Mouse (Mus musculus): ENCODE data around the gene Runx3. TPM values are rescaled to one million over a fixed set of nuclear protein-coding genes. Genes with fewer than 3 reads are reported as not detected.

The Runx3 gene
- polyA plus RNA-seq, 1 experiment from 2014 or later, result not detected

DNA sequence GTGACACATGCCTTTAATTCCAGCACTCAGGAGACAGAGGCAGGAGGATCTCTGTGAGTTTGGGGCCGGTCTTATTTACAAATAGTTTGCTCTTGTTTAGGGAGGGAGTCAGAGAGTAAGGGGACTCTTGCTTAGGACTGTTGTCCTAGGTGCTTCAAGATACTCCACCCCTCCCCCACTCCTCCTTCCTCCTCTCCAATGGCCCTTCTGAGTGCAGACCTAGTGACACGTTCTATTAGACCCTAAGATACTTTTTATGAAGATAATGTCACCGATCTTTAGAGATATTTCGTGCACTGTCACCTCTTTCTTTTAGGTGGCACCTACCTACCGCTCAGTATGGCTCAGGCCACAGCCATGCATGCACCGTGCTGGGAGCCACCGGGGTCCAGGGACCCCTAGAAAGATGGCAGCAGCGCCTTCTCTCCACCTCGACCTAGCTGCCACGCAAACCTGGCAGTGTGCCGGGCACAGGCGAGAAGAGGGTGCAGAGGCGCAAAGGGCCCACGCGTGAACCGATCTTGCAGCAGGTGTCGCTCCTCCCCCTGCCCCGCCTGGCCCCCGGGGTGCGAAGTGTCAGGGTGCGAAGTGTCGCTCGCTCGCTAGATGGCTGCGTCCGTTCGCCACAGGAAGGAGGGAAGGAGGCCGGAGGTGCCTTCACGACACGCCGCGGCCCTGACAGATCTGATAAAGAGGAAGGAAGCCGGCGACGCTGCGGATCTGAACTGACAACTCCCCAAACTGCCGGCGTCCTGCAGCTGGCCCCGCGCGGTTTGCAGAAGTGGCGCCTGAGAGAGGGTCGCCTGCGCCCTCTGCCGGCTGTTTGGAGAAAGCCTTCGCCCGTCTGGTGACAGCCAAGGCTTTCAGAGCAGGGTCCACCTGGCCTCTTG, 85.5 kb downstream of the Runx3 start:
- H3K27me3 ChIP-seq (replicated peaks; ENCODE audit: control insufficient read depth, insufficient read depth, low read length), result peaks cover 12% of the 10 kb centered on the region
- H3K4me3 ChIP-seq (ENCODE audit: low read length), result peak overlapping the region; percentile 41
- H3K9me3 ChIP-seq (ENCODE audit: control insufficient read depth, low read length), result no peaks in the 10 kb centered on the region
- peak overlapping the region; percentile 81 for H3K4me2 ChIP-seq (ENCODE audit: low read length)
- no peak overlapping the region for H3K27ac ChIP-seq (ENCODE audit: low read depth, low read length)
- H3K4me1 ChIP-seq (ENCODE audit: control insufficient read depth, insufficient read depth, low read depth, low read length), result peaks cover 7% of the 10 kb centered on the region
- H3K9ac ChIP-seq (ENCODE audit: low read depth, low read length), result peak overlapping the region; percentile 50
- ATAC-seq, result peak; percentile 54; the same call in 1 of the 2 replicates
- 1% methylated on average over 47 of the region's 47 CpGs for WGBS
- H3K36me3 ChIP-seq (ENCODE audit: control insufficient read depth, insufficient read depth, low read length), result no peaks in the 10 kb centered on the region

DNA sequence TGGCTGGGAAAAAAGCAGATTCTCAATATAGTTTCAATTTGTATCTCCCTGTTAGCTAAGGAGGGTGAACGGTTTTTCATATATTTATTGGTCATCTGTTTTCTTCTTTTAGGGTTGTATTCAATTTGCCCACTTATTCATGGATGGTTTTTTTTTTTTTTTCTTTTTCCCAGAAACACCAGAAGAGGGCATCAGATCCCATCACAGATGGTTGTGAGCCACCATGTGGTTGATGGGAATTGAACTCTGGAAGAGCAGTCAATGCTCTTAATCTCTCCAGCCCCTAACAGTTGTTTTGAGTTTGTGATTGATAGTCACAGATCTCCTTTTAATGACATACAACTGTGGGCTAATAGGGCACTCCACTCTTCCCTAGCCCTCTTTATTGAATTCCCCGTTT, 89.4 kb downstream of the Runx3 start:
- H3K27ac ChIP-seq (ENCODE audit: low read depth, low read length), result no peak overlapping the region
- WGBS, result 75% methylated on average over 2 of the region's 2 CpGs
- H3K4me2 ChIP-seq (ENCODE audit: low read length), result no peak overlapping the region
- H3K4me1 ChIP-seq (ENCODE audit: control insufficient read depth, insufficient read depth, low read depth, low read length), result peaks cover 5% of the 10 kb centered on the region
- H3K9me3 ChIP-seq (ENCODE audit: control insufficient read depth, low read length), result no peaks in the 10 kb centered on the region
- H3K36me3 ChIP-seq (ENCODE audit: control insufficient read depth, insufficient read depth, low read length), result no peaks in the 10 kb centered on the region
- ATAC-seq, result no peak
- H3K27me3 ChIP-seq (replicated peaks; ENCODE audit: control insufficient read depth, insufficient read depth, low read length), result peaks cover 6% of the 10 kb centered on the region
- H3K4me3 ChIP-seq (ENCODE audit: low read length), result no peak overlapping the region
- H3K9ac ChIP-seq (ENCODE audit: low read depth, low read length), result no peak overlapping the region

DNA sequence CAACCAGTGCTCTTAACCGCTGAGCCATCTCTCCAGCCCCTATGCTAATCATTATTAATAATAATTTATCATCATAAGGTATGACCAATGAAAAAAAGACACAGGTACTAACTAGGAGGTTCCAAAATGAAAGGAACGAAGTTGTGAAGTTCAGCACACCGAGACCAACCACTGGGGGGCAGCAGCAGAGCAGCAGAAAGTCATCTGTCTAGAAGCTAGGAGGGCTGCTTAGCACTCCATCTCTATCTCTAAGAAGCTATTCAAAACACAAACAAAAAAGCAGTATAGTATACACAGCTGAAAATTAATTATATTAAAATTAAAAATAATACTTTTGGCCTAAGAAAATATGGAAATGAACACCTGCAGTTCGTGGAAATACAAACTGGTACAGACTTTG, 99.2 kb downstream of the Runx3 start:
- peak; percentile 52; the same call in 1 of the 2 replicates for ATAC-seq
- Histone ChIP-seq H3K27me3 (replicated peaks; ENCODE audit: control insufficient read depth, insufficient read depth, low read length) (no peaks in the 10 kb centered on the region), H3K36me3 (ENCODE audit: control insufficient read depth, insufficient read depth, low read length) (peaks cover 5% of the 10 kb centered on the region), H3K9me3 (ENCODE audit: control insufficient read depth, low read length) (no peaks in the 10 kb centered on the region), H3K4me2 (ENCODE audit: low read length) (no peak overlapping the region), H3K27ac (ENCODE audit: low read depth, low read length) (peak overlapping the region; percentile 40; the same call in 1 of the 2 replicates), H3K4me1 (ENCODE audit: control insufficient read depth, insufficient read depth, low read depth, low read length) (no peaks in the 10 kb centered on the region), H3K9ac (ENCODE audit: low read depth, low read length) (no peak overlapping the region), H3K4me3 (ENCODE audit: low read length) (no peak overlapping the region)
- WGBS, result 50% methylated on average over 4 of the region's 4 CpGs

DNA sequence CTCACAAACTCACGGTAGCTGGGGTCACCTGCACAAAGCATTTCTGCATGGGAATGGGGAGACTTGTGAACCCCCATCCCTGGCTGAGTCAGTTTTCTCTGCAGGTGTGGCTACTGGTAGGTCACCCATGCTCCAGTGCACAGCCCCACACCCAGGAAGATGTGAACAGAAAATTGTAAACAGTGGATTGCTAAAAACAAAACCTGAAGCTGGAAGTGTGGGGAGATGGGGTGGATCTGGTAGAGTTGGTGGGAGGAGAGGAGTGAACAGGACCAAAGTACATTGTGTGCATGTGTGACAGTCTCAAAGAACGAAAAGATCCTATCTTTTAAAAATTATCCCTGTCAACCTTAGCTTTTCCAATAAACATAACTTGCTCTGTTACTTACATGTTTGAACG, 100.2 kb downstream of the Runx3 start:
- H3K4me1 ChIP-seq (ENCODE audit: control insufficient read depth, insufficient read depth, low read depth, low read length), result no peaks in the 10 kb centered on the region
- WGBS, result 85% methylated on average over 3 of the region's 3 CpGs
- H3K9me3 ChIP-seq (ENCODE audit: control insufficient read depth, low read length), result no peaks in the 10 kb centered on the region
- H3K27ac ChIP-seq (ENCODE audit: low read depth, low read length), result no peak overlapping the region
- no peak overlapping the region for H3K9ac ChIP-seq (ENCODE audit: low read depth, low read length)
- H3K36me3 ChIP-seq (ENCODE audit: control insufficient read depth, insufficient read depth, low read length), result peaks cover 5% of the 10 kb centered on the region
- no peak overlapping the region for H3K4me3 ChIP-seq (ENCODE audit: low read length)
- H3K4me2 ChIP-seq (ENCODE audit: low read length), result no peak overlapping the region
- no peak for ATAC-seq
- H3K27me3 ChIP-seq (replicated peaks; ENCODE audit: control insufficient read depth, insufficient read depth, low read length), result no peaks in the 10 kb centered on the region

DNA sequence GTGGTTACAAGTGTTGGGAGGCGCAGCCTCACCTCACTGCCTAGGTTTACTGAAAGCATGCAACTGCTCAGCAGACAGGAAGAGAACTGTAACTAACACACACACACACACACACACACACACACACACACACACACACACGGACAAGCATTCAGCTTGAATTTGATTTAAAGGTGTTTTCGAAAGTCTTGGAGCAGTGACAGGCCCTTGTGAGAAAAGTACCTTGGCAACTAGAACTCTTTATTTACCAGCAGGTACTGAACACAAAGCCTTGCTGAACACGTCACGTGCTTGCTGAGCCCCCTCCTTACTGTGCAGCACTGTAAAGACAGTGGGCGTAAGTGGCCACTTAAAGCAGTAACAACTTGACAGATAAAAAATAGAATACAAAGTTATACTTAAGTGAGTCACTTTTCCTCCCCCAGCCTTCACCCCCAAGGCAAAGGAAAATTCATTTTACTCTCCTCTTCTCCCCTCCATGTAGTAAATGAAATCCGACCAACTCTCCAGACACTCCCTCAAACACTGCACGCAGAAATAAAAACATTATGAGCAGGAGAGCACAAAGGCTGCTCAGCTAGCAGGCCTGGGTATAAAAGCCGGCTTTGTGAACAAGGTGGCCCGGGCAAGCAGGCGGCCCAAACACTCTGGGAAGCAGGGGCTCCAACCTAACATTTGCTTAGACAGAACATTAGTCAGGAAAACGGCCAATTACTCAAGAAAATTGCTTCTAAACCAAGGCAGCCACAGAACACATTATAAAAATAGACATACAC, 101.4 kb downstream of the Runx3 start:
- Histone ChIP-seq H3K4me3 (ENCODE audit: low read length) (no peak overlapping the region), H3K9me3 (ENCODE audit: control insufficient read depth, low read length) (no peaks in the 10 kb centered on the region), H3K27ac (ENCODE audit: low read depth, low read length) (no peak overlapping the region), H3K27me3 (replicated peaks; ENCODE audit: control insufficient read depth, insufficient read depth, low read length) (no peaks in the 10 kb centered on the region), H3K4me2 (ENCODE audit: low read length) (no peak overlapping the region), H3K4me1 (ENCODE audit: control insufficient read depth, insufficient read depth, low read depth, low read length) (no peaks in the 10 kb centered on the region), H3K9ac (ENCODE audit: low read depth, low read length) (no peak overlapping the region), H3K36me3 (ENCODE audit: control insufficient read depth, insufficient read depth, low read length) (peaks cover 5% of the 10 kb centered on the region)
- 82% methylated on average over 12 of the region's 12 CpGs for WGBS
- ATAC-seq, result no peak

DNA sequence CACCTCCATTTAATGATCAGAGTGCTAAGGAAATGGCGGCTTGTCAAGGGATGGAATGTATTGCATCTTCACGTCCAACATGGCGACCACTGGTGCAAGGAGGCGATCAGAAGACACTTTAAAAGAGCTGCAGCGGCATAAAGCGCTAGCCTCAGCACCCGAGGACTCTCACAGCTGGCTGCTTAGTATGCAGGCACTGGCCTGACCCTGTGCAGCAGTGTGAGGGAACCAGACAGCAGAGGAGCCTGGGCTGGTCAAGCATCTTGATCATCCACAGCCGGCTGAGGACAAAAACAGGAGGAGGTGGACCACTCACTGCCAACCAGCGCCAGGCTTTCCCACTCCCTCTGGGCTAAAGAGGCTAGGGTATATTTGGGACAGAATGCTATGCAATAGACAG, 103.4 kb downstream of the Runx3 start:
- no peak for ATAC-seq

DNA sequence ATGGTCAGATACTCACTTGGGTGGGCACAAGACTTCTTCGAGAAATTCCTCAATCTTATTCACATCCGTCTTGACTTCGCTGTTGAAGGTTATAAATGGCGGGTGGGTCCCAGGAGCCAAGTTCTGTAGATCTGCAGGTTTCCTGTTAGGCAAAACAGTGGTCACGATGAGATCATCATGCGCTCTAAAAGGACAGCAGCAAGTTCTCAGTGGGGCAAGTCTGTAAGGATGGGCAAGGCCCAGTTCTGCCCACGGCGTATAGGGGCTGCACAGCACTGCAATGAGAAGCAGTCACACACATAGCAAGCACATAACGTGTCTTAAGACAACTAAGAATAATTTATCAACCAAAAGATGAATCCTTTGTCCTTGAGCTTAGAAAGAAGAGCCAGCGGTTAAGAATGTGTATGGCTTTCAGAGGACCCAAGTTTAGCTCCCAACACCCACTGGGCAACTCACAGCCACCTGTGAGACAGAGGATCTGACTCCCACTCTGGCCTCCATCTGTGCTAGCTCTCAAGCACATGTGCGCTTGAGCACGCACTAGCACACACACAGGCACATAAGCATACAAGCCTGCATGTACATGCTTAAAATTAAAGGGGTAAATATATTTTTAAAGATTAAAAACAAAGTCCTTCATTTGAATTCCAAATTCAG, 105.7 kb downstream of the Runx3 start:
- peaks cover 2% of the 10 kb centered on the region; the same call in 1 of the 2 replicates for H3K4me1 ChIP-seq (ENCODE audit: control insufficient read depth, insufficient read depth, low read depth, low read length)
- H3K4me3 ChIP-seq (ENCODE audit: low read length), result no peak overlapping the region
- WGBS, result 91% methylated on average over 12 of the region's 12 CpGs
- no peaks in the 10 kb centered on the region for H3K9me3 ChIP-seq (ENCODE audit: control insufficient read depth, low read length)
- H3K27me3 ChIP-seq (replicated peaks; ENCODE audit: control insufficient read depth, insufficient read depth, low read length), result no peaks in the 10 kb centered on the region
- no peak overlapping the region for H3K9ac ChIP-seq (ENCODE audit: low read depth, low read length)
- H3K4me2 ChIP-seq (ENCODE audit: low read length), result no peak overlapping the region
- H3K36me3 ChIP-seq (ENCODE audit: control insufficient read depth, insufficient read depth, low read length), result no peaks in the 10 kb centered on the region
- ATAC-seq, result no peak
- no peak overlapping the region for H3K27ac ChIP-seq (ENCODE audit: low read depth, low read length)

More for the DNA sequence above, 103.4 kb downstream of the Runx3 start:
- Histone ChIP-seq H3K27ac (ENCODE audit: low read depth, low read length) (no peak overlapping the region), H3K4me2 (ENCODE audit: low read length) (no peak overlapping the region), H3K9me3 (ENCODE audit: control insufficient read depth, low read length) (no peaks in the 10 kb centered on the region), H3K9ac (ENCODE audit: low read depth, low read length) (no peak overlapping the region), H3K36me3 (ENCODE audit: control insufficient read depth, insufficient read depth, low read length) (no peaks in the 10 kb centered on the region), H3K4me1 (ENCODE audit: control insufficient read depth, insufficient read depth, low read depth, low read length) (no peaks in the 10 kb centered on the region), H3K27me3 (replicated peaks; ENCODE audit: control insufficient read depth, insufficient read depth, low read length) (no peaks in the 10 kb centered on the region), H3K4me3 (ENCODE audit: low read length) (no peak overlapping the region)
- 75% methylated on average over 9 of the region's 9 CpGs for WGBS

All from hindbrain, embryonic 16.5 days (tissue).